Mouse (Mus musculus): ENCODE measurements around the gene Fig4. TPM values are rescaled to one million over a fixed set of nuclear protein-coding genes. Genes with fewer than 3 reads are reported as not detected.

Gene Fig4
- polyA plus RNA-seq, 1 experiment from 2014 or later: 13.4 TPM

DNA sequence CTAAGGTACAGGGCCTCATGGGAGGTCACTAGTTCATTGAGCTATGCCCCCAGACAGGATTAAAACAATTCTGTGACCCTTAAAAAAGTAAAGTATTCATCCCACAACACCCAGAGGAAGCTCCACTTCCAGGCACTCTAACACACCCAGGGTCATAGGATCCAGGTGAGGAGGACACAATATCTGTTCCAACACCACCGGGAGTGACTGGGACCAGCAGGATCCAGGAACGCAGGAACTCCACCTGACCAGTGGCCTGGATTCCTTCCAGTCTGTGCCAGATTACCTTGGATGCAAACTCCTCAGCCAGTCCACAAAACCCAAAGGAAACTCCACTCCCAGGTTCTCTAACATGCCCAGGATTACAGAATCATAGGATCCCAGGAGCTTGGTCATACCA, 145.8 kb downstream of the Fig4 start:
- Histone ChIP-seq H3K4me3 (no peak overlapping the region), H3K4me2 (no peak overlapping the region), H3K27me3 (no peaks in the 10 kb centered on the region), H3K9me3 (no peaks in the 10 kb centered on the region), H3K9ac (no peak overlapping the region), H3K4me1 (no peaks in the 10 kb centered on the region), H3K36me3 (no peaks in the 10 kb centered on the region), H3K27ac (no peak overlapping the region)
- no peak for ATAC-seq (ENCODE audit: insufficient number of reproducible peaks, insufficient read depth, low FRiP score, low TSS enrichment, low read depth)
- WGBS: 98% methylated on average over 2 of the region's 2 CpGs

DNA sequence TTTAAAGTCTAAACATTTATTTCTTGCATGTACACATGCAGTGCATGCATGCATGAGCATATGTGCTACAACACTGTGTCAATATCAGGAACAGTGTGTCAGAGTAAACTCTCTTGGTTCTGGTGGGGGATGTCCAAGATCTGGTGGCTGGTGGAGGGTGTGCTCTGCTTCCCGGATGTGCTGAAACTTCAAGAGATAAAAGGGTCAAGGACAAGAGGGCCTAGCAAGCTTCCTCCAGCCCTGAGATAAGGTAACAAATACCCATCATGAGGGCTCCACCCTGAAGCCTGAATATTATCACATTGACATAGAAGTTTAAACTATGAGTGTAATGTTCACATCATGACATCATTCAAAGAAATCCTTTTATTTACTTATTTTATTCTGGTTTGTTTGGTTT, 146.4 kb downstream of the Fig4 start:
- H3K4me2 ChIP-seq: no peak overlapping the region
- ATAC-seq (ENCODE audit: insufficient number of reproducible peaks, insufficient read depth, low FRiP score, low TSS enrichment, low read depth): no peak
- H3K36me3 ChIP-seq: no peaks in the 10 kb centered on the region
- 88% methylated on average over 1 of the region's 1 CpGs for WGBS
- no peak overlapping the region for H3K4me3 ChIP-seq
- H3K9me3 ChIP-seq: no peaks in the 10 kb centered on the region
- no peak overlapping the region for H3K27ac ChIP-seq
- H3K9ac ChIP-seq: no peak overlapping the region
- H3K4me1 ChIP-seq: no peaks in the 10 kb centered on the region
- H3K27me3 ChIP-seq: no peaks in the 10 kb centered on the region

- H3K27ac ChIP-seq: no peak overlapping the region
- no peaks in the 10 kb centered on the region for H3K36me3 ChIP-seq
- H3K9ac ChIP-seq: no peak overlapping the region
- no peak overlapping the region for H3K4me3 ChIP-seq
- H3K4me2 ChIP-seq: no peak overlapping the region
- no peaks in the 10 kb centered on the region for H3K9me3 ChIP-seq
- no peaks in the 10 kb centered on the region for H3K27me3 ChIP-seq
- no peak for ATAC-seq (ENCODE audit: insufficient number of reproducible peaks, insufficient read depth, low FRiP score, low TSS enrichment, low read depth)
- no peaks in the 10 kb centered on the region for H3K4me1 ChIP-seq
- 91% methylated on average over 5 of the region's 5 CpGs for WGBS
Observed at GRCm38 (mm10) chr10:41153229-41153750, 149.8 kb downstream of the Fig4 start.

GRCm38 (mm10) chr10:41151901-41152300, 151.2 kb downstream of the Fig4 start:
- H3K36me3 ChIP-seq: no peaks in the 10 kb centered on the region
- H3K27ac ChIP-seq: no peak overlapping the region
- no peak overlapping the region for H3K4me3 ChIP-seq
- no peak overlapping the region for H3K4me2 ChIP-seq
- no peaks in the 10 kb centered on the region for H3K27me3 ChIP-seq
- H3K9ac ChIP-seq: no peak overlapping the region
- H3K9me3 ChIP-seq: no peaks in the 10 kb centered on the region
- WGBS: 66% methylated on average over 4 of the region's 4 CpGs
- ATAC-seq (ENCODE audit: insufficient number of reproducible peaks, insufficient read depth, low FRiP score, low TSS enrichment, low read depth): no peak
- no peaks in the 10 kb centered on the region for H3K4me1 ChIP-seq

DNA sequence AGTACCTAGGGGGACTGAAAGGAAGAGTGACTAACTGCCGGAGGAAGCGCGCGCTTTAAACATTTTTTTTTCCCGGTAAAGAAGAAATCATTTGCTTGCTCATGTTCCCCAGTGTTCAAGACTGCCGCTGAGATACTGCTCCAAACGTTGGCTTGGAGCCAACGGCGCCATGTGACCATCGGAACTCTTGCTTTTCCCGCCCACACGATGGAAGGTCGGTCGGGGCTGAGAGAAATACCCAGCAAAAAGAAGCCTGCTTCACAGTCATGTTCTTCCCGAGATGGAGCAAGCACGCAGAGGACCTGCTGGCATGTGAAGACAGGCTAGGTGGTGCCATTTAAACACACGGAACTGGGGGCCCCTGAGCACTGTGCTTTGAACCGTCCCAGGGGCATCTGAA, 151.6 kb downstream of the Fig4 start:
- 66% methylated on average over 18 of the region's 18 CpGs for WGBS
- no peaks in the 10 kb centered on the region for H3K4me1 ChIP-seq
- H3K27ac ChIP-seq: no peak overlapping the region
- H3K9ac ChIP-seq: no peak overlapping the region
- no peaks in the 10 kb centered on the region for H3K9me3 ChIP-seq
- no peaks in the 10 kb centered on the region for H3K27me3 ChIP-seq
- no peak for ATAC-seq (ENCODE audit: insufficient number of reproducible peaks, insufficient read depth, low FRiP score, low TSS enrichment, low read depth)
- H3K4me3 ChIP-seq: no peak overlapping the region
- H3K36me3 ChIP-seq: no peaks in the 10 kb centered on the region
- 0 out of 2 replicates have a peak overlapping the region, but pooled peaks have one; percentile 2 for H3K4me2 ChIP-seq

GRCm38 (mm10) chr10:41151021-41151420, 152.0 kb downstream of the Fig4 start:
- ATAC-seq (ENCODE audit: insufficient number of reproducible peaks, insufficient read depth, low FRiP score, low TSS enrichment, low read depth): no peak
- H3K4me2 ChIP-seq: no peak overlapping the region
- WGBS: 66% methylated on average over 10 of the region's 10 CpGs

DNA sequence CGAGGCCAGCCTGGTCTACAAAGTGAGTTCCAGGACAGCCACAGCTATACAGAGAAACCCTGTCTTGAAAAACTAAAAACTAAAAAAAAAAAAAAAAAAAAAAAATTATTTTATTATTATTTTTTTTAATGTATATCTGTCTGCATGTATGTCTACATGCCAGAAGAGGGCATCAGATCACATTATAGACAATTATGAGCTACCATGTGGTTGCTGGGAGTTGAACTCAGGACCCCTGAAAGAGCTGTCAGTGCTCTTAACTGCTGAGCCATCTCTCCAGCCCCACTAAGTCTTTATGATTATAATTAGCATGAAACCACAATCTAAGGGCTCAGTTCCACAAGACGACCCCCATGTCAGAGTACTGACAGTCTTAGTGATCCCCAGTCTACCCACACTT, 152.6 kb downstream of the Fig4 start:
- Histone ChIP-seq H3K4me2 (no peak overlapping the region), H3K4me1 (no peaks in the 10 kb centered on the region), H3K4me3 (no peak overlapping the region), H3K36me3 (no peaks in the 10 kb centered on the region), H3K27me3 (no peaks in the 10 kb centered on the region), H3K9ac (no peak overlapping the region), H3K9me3 (no peaks in the 10 kb centered on the region), H3K27ac (no peak overlapping the region)
- 59% methylated on average over 2 of the region's 2 CpGs for WGBS
- ATAC-seq (ENCODE audit: insufficient number of reproducible peaks, insufficient read depth, low FRiP score, low TSS enrichment, low read depth): no peak

More at GRCm38 (mm10) chr10:41151021-41151420, 152.0 kb downstream of the Fig4 start:
- Histone ChIP-seq H3K27ac (no peak overlapping the region), H3K4me1 (no peaks in the 10 kb centered on the region), H3K9ac (no peak overlapping the region), H3K4me3 (no peak overlapping the region), H3K27me3 (no peaks in the 10 kb centered on the region), H3K9me3 (no peaks in the 10 kb centered on the region), H3K36me3 (no peaks in the 10 kb centered on the region)

GRCm38 (mm10) chr10:41149307-41149706, 153.8 kb downstream of the Fig4 start:
- 72% methylated on average over 3 of the region's 3 CpGs for WGBS
- no peak overlapping the region for H3K4me3 ChIP-seq
- no peaks in the 10 kb centered on the region for H3K27me3 ChIP-seq
- no peaks in the 10 kb centered on the region for H3K36me3 ChIP-seq
- H3K4me1 ChIP-seq: no peaks in the 10 kb centered on the region
- H3K27ac ChIP-seq: no peak overlapping the region
- no peak for ATAC-seq (ENCODE audit: insufficient number of reproducible peaks, insufficient read depth, low FRiP score, low TSS enrichment, low read depth)
- no peak overlapping the region for H3K9ac ChIP-seq
- no peak overlapping the region for H3K4me2 ChIP-seq
- H3K9me3 ChIP-seq: no peaks in the 10 kb centered on the region

GRCm38 (mm10) chr10:41146141-41146540, 156.9 kb downstream of the Fig4 start:
- Histone ChIP-seq H3K27me3 (no peaks in the 10 kb centered on the region), H3K9ac (no peak overlapping the region), H3K36me3 (no peaks in the 10 kb centered on the region), H3K4me2 (no peak overlapping the region), H3K9me3 (no peaks in the 10 kb centered on the region), H3K4me1 (no peaks in the 10 kb centered on the region), H3K27ac (no peak overlapping the region), H3K4me3 (no peak overlapping the region)
- 75% methylated on average over 2 of the region's 2 CpGs for WGBS
- ATAC-seq (ENCODE audit: insufficient number of reproducible peaks, insufficient read depth, low FRiP score, low TSS enrichment, low read depth): no peak

Other genes with a start within 250 kb of the Fig4 start
- gene Gpr6, start 231.0 kb downstream of the Fig4 start, polyA plus RNA-seq (2015; fragmentation: Nextera tagmentation; extraction: Ambion mirVana): not detected in 2 replicates
- gene Ak9, start 720 bp upstream of the Fig4 start, polyA plus RNA-seq (2015; fragmentation: Nextera tagmentation; extraction: Ambion mirVana): 0.04 TPM in 2 replicates
- gene Zbtb24, start 147.1 kb upstream of the Fig4 start, polyA plus RNA-seq (2015; fragmentation: Nextera tagmentation; extraction: Ambion mirVana): 22.5 and 23.5 TPM in 2 replicates
- gene Mical1, start 173.1 kb upstream of the Fig4 start, polyA plus RNA-seq (2015; fragmentation: Nextera tagmentation; extraction: Ambion mirVana): 46.8 and 51.2 TPM in 2 replicates
- gene Smpd2, start 187.1 kb upstream of the Fig4 start, polyA plus RNA-seq (2015; fragmentation: Nextera tagmentation; extraction: Ambion mirVana): 54.7 and 60.6 TPM in 2 replicates
- 0.50 and 0.63 TPM in 2 replicates for gene Ppil6, start 187.2 kb upstream of the Fig4 start, polyA plus RNA-seq (2015; fragmentation: Nextera tagmentation; extraction: Ambion mirVana)
- gene Cd164, start 216.2 kb upstream of the Fig4 start, polyA plus RNA-seq (2015; fragmentation: Nextera tagmentation; extraction: Ambion mirVana): 154 and 165 TPM in 2 replicates